Mouse (Mus musculus) E14TG2a.4 (cell line): Measurements from ENCODE around the gene Tnni2.
A peak's percentile ranks its signal among the peaks of the same experiment; 100 is the strongest.

Experiments
- H3K27me3 ChIP-seq: 2 replicates; pipeline ENCODE4 v1.6.1; 2014; ENCODE audit warnings: low read length, control low read depth; ENCODE audit not compliant: insufficient read depth
- H3K36me3 ChIP-seq: 2 replicates; pipeline ENCODE4 v1.6.1; 2014; ENCODE audit warnings: low read length, control low read depth; ENCODE audit not compliant: insufficient read depth
- H3K4me1 ChIP-seq: replicated peaks from 2 replicates; pipeline ENCODE4 v1.6.1; 2014; ENCODE audit warnings: low read depth, low read length, control low read depth
- H3K4me3 ChIP-seq: replicated peaks from 2 replicates; pipeline ENCODE4 v1.5.1; 2014; ENCODE audit warnings: mild to moderate bottlenecking, low read length
- H3K9me3 ChIP-seq: 2 replicates; pipeline ENCODE4 v1.6.1; 2014; ENCODE audit warnings: low read length, control low read depth
- CTCF ChIP-seq: conservative IDR thresholded peaks from 2 replicates; pipeline ENCODE4 v1.5.1; 2014; ENCODE audit warnings: low read length
- NANOG ChIP-seq: IDR thresholded peaks from 2 replicates; pipeline ENCODE4 v1.6.1; 2014; ENCODE audit warnings: borderline replicate concordance, low read length, mixed read lengths
- POU5F1 ChIP-seq: IDR thresholded peaks from 2 replicates; pipeline ENCODE4 v1.6.1; 2014; ENCODE audit warnings: low read length, borderline replicate concordance

Gene Tnni2

GRCm38 (mm10) chr7:142441585-142441984 is at the start of gene Tnni2:
Tnni2 (plus strand) TSS chr7:142441808.
- Histone ChIP-seq H3K36me3 (no peaks in the 10 kb centered on the region), H3K4me3 (0 out of 2 replicates have a peak within 1 kb of the TSS, but pooled peaks have one; percentile 1), H3K9me3 (no peaks in the 10 kb centered on the region), H3K27me3 (peaks cover 63% of the 10 kb centered on the region), H3K4me1 (peaks cover 13% of the 10 kb centered on the region)
- TF ChIP-seq CTCF: no peak
- TF ChIP-seq POU5F1: no peak
- TF ChIP-seq NANOG: no peak

GRCm38 (mm10) chr7:142393191-142393590 is 48.4 kb upstream of the Tnni2 start:
- no peaks in the 10 kb centered on the region for H3K9me3 ChIP-seq
- H3K4me1 ChIP-seq: peaks cover 29% of the 10 kb centered on the region
- no peaks in the 10 kb centered on the region for H3K36me3 ChIP-seq
- TF ChIP-seq POU5F1: no peak
- no peak for TF ChIP-seq CTCF
- no peak for TF ChIP-seq NANOG
- H3K4me3 ChIP-seq: no peak overlapping the region; the same call in 1 of the 2 replicates
- peaks cover 22% of the 10 kb centered on the region for H3K27me3 ChIP-seq

GRCm38 (mm10) chr7:142394261-142395190 is 47.1 kb upstream of the Tnni2 start:
- Histone ChIP-seq H3K4me1 (peaks cover 24% of the 10 kb centered on the region), H3K4me3 (no peak overlapping the region)

GRCm38 (mm10) chr7:142395472-142395871 is 46.1 kb upstream of the Tnni2 start:
- no peak for TF ChIP-seq NANOG
- TF ChIP-seq CTCF: no peak
- no peak for TF ChIP-seq POU5F1
- Histone ChIP-seq H3K36me3 (no peaks in the 10 kb centered on the region), H3K4me1 (peaks cover 30% of the 10 kb centered on the region), H3K4me3 (no peak overlapping the region), H3K27me3 (peaks cover 35% of the 10 kb centered on the region), H3K9me3 (no peaks in the 10 kb centered on the region)

More at GRCm38 (mm10) chr7:142394261-142395190, 47.1 kb upstream of the Tnni2 start:
- no peaks in the 10 kb centered on the region for H3K9me3 ChIP-seq
- H3K27me3 ChIP-seq: peaks cover 31% of the 10 kb centered on the region
- H3K36me3 ChIP-seq: no peaks in the 10 kb centered on the region
- TF ChIP-seq NANOG (no peak), POU5F1 (no peak), CTCF (no peak)

GRCm38 (mm10) chr7:142396611-142397010 is 45.0 kb upstream of the Tnni2 start:
- Histone ChIP-seq H3K9me3 (no peaks in the 10 kb centered on the region), H3K36me3 (no peaks in the 10 kb centered on the region), H3K4me1 (peaks cover 38% of the 10 kb centered on the region), H3K4me3 (no peak overlapping the region), H3K27me3 (peaks cover 35% of the 10 kb centered on the region)
- no peak for TF ChIP-seq NANOG
- no peak for TF ChIP-seq POU5F1
- TF ChIP-seq CTCF: no peak

GRCm38 (mm10) chr7:142398052-142398451 is 43.6 kb upstream of the Tnni2 start:
- H3K4me1 ChIP-seq: peaks cover 27% of the 10 kb centered on the region
- no peaks in the 10 kb centered on the region for H3K36me3 ChIP-seq
- no peaks in the 10 kb centered on the region for H3K9me3 ChIP-seq
- no peak overlapping the region for H3K4me3 ChIP-seq
- H3K27me3 ChIP-seq: peaks cover 36% of the 10 kb centered on the region
- TF ChIP-seq POU5F1 (no peak), NANOG (no peak), CTCF (no peak)

- Histone ChIP-seq H3K4me1 (peaks cover 25% of the 10 kb centered on the region), H3K4me3 (no peak overlapping the region), H3K9me3 (peaks cover under 1% of the 10 kb centered on the region), H3K27me3 (peaks cover 37% of the 10 kb centered on the region), H3K36me3 (no peaks in the 10 kb centered on the region)
- TF ChIP-seq POU5F1: no peak
- TF ChIP-seq NANOG: no peak
- TF ChIP-seq CTCF: no peak
These were observed 42.4 kb upstream of the Tnni2 start for GRCm38 (mm10) chr7:142399250-142399649.

GRCm38 (mm10) chr7:142400112-142400749 is 41.4 kb upstream of the Tnni2 start:
- peaks cover 31% of the 10 kb centered on the region for H3K27me3 ChIP-seq
- TF ChIP-seq CTCF (no peak), NANOG (no peak), POU5F1 (no peak)
- no peak overlapping the region for H3K4me3 ChIP-seq
- no peaks in the 10 kb centered on the region for H3K36me3 ChIP-seq
- H3K4me1 ChIP-seq: peaks cover 30% of the 10 kb centered on the region
- peaks cover 10% of the 10 kb centered on the region for H3K9me3 ChIP-seq

GRCm38 (mm10) chr7:142400750-142401142 is 40.9 kb upstream of the Tnni2 start:
- H3K4me3 ChIP-seq: no peak overlapping the region
- peaks cover 15% of the 10 kb centered on the region for H3K9me3 ChIP-seq
- H3K36me3 ChIP-seq: no peaks in the 10 kb centered on the region
- H3K4me1 ChIP-seq: peaks cover 30% of the 10 kb centered on the region
- peaks cover 27% of the 10 kb centered on the region for H3K27me3 ChIP-seq
- no peak for TF ChIP-seq POU5F1
- no peak for TF ChIP-seq CTCF
- TF ChIP-seq NANOG: no peak
